Mouse (Mus musculus): ENCODE measurements around the gene Vps29. TPM values are rescaled to one million over a fixed set of nuclear protein-coding genes. Genes with fewer than 3 reads are reported as not detected.
"Not testable (repeated sequence)": the region's sequence is repeated elsewhere in the genome, so short reads cannot be mapped to it uniquely, and the experiment has no call there.

Gene Vps29
- polyA plus RNA-seq, 1 experiment, result 134 TPM

DNA sequence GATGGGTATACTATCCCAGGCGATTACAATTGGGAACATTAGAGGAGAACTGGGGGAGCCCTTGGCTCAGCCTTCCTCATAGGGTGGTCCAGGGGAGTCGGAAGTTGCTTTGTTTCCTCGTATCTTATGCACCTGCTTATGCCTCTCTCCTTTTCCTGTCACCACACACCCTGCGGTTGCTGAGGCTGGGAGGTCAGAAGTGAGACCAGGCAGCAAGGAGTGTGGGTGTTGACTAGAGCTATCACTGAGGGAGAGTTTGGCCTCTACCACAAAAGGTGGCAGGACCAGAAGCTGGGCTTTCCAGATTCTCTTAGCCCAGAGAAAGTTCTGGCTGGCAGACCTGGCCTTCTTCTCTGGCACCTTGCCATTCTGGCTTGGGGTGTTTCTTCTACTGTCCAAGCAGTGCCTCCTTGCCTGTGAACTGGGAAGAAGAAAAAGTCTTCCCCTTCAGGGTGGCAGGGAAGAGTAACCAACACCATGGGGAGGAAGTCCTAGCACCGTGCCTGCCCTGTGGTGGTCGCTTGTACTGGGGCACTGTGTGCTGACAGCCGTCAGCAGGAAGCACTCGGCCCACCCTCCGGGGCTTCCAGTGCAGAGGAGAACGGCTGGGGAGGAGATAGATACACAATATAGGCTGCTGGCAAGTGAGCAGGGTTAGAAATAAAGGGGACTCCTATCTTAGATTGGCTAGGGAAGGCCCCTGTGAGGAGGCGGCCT, 36.7 kb upstream of the Vps29 start:
- H3K4me1 ChIP-seq (ENCODE audit: control insufficient read depth, insufficient read depth, low read length), result peaks cover 40% of the 10 kb centered on the region
- peak overlapping the region; percentile 16 for H3K27ac ChIP-seq (ENCODE audit: insufficient read depth, low read depth, low read length)

DNA sequence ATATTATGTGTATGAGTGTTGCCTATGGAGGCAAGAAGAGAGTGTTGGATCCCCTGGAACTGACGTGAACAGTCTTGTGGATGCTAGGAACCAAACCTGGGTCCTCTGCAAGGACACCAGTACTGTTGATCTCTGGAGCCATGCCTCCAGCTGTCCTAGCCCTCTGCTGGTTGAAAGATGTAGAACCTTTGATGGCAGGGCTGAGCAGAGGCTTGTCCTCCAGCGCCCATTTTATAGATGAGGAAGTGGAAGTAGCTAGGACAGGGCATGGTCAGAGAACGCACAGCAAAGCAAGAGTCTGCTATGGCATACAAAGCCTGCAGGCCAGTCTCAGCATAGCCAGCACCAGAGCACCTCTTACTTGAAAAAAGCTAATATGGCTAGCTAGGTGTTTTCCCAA, 36.1 kb upstream of the Vps29 start:
- TF ChIP-seq CTCF (IDR thresholded peaks at IDR 0.05; ENCODE audit: low read depth, low read length) (peak; percentile 54), POLR2A (IDR thresholded peaks at IDR 0.05; ENCODE audit: borderline replicate concordance, low read depth, low read length) (no peak)
- Histone ChIP-seq H3K4me1 (ENCODE audit: control insufficient read depth, insufficient read depth, low read length) (peaks cover 40% of the 10 kb centered on the region), H3K4me3 (ENCODE audit: insufficient read depth, low read length) (no peak overlapping the region), H3K27ac (ENCODE audit: insufficient read depth, low read depth, low read length) (peak overlapping the region; percentile 39)

More for the DNA sequence above, 36.7 kb upstream of the Vps29 start:
- H3K4me3 ChIP-seq (ENCODE audit: insufficient read depth, low read length), result no peak overlapping the region
- TF ChIP-seq POLR2A (IDR thresholded peaks at IDR 0.05; ENCODE audit: borderline replicate concordance, low read depth, low read length), result no peak
- TF ChIP-seq CTCF (IDR thresholded peaks at IDR 0.05; ENCODE audit: low read depth, low read length), result no peak

DNA sequence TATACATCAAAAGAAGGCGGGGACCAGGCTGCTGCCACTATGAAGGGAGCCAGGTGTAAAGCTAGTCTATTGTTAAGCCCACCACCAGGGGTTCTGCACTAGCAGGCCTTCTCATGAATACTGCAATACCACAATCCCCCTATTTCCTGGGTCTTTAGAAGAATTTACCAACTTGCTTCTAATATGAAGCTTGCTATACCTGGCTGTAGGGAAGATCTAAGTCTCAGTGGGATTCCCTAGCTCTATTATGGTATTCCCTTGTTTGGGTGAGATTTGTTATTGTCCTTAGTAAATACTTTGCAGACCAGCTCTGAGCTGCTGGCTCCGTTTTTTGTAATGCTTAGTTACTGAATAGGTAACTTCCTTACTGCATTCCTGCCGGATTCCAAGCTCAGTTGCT, 35.2 kb upstream of the Vps29 start:
- not testable (repeated sequence) for H3K4me3 ChIP-seq (ENCODE audit: insufficient read depth, low read length); H3K27ac ChIP-seq (ENCODE audit: insufficient read depth, low read depth, low read length)
- peaks cover 40% of the 10 kb centered on the region for H3K4me1 ChIP-seq (ENCODE audit: control insufficient read depth, insufficient read depth, low read length)

DNA sequence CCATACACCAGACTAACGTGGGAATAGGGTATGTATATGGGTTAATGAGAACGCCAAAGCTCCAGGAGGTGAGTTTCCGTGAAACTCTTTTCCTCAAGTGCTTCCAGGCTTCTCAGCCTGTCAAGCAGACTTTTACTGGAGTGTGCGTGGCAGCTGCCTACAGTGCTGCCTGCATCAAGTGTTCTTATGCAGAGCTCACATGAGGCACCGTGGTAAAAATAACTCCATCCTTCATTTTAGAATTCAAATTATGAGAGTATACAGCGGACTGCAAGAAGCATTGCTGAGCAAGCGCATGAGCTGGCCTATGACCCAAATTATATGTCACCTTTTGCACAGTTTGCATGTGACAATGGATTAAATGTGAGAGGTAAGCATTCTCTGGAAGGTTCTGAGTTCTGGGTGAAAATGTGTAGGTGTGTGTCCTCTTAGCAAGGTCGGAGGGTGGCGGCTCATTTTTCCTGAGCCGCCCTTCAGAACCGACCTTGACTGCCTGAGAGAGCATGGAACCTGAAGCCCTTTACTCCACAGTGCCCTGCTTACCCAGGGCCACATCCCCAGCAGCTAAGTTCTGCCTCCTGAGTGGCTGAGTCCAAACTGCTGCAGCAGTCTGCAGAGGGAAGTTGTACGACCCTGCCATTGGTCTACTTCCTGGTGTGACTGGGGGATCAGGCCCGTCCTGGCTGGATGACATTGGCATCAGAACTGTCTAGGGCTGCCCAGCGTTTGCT, 34.5 kb upstream of the Vps29 start:
- no peak overlapping the region for H3K4me3 ChIP-seq (ENCODE audit: insufficient read depth, low read length)
- peaks cover 39% of the 10 kb centered on the region for H3K4me1 ChIP-seq (ENCODE audit: control insufficient read depth, insufficient read depth, low read length)
- H3K27ac ChIP-seq (ENCODE audit: insufficient read depth, low read depth, low read length), result no peak overlapping the region
- TF ChIP-seq POLR2A (IDR thresholded peaks at IDR 0.05; ENCODE audit: borderline replicate concordance, low read depth, low read length), result no peak

DNA sequence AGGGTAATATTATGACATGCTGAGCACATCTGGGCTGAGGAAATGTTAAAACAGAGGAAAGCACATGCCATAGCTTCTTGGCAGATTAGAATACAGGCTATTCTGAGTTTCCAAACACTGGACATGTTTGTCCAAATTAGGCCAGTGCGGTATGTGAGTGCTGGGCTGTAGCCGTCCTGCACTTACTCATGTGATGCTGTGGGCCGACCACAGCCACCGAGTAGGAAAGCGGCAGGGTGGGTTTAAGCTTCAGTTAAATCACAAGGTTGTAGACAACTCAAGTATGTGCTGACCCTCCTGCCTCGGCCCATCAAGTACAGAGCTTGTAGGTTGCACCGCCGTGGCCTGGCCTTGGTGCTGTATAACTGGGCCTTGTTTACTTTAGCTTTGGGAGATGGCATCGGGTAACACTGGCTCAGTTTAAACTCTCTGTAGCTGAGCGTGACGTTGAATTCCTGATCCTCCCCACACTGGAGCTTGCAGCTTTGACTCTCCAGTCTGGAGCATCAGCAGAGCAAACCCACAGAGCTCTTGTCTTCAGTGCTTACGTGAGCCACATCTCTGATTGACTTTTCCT, 33.9 kb upstream of the Vps29 start:
- H3K4me3 ChIP-seq (ENCODE audit: insufficient read depth, low read length), result no peak overlapping the region
- TF ChIP-seq CTCF (IDR thresholded peaks at IDR 0.05; ENCODE audit: low read depth, low read length), result no peak
- TF ChIP-seq POLR2A (IDR thresholded peaks at IDR 0.05; ENCODE audit: borderline replicate concordance, low read depth, low read length), result no peak
- no peak overlapping the region for H3K27ac ChIP-seq (ENCODE audit: insufficient read depth, low read depth, low read length)
- peaks cover 33% of the 10 kb centered on the region for H3K4me1 ChIP-seq (ENCODE audit: control insufficient read depth, insufficient read depth, low read length)

DNA sequence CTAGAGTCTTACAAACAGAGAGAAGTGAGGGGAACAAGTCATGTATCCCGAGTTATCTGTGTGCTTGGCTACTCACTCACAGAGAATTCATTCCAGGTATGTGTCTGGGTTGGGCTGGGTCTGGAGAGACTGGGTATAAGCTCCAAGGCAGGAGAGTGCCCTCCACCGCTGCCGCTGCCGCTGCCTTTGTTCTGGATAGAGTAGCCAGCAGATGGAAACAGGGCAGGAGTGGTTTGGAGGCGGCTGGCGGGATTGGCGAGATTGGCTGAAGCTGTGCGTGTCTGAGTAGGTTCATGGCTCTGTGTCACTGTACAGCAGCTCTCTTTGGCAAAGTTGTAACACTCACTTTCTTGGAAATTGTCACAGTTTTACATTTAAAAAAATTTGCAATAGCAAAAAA, 30.6 kb upstream of the Vps29 start:
- Histone ChIP-seq H3K27ac (ENCODE audit: insufficient read depth, low read depth, low read length) (no peak overlapping the region), H3K4me1 (ENCODE audit: control insufficient read depth, insufficient read depth, low read length) (peaks cover 7% of the 10 kb centered on the region), H3K4me3 (ENCODE audit: insufficient read depth, low read length) (no peak overlapping the region)
- TF ChIP-seq POLR2A (IDR thresholded peaks at IDR 0.05; ENCODE audit: borderline replicate concordance, low read depth, low read length) (no peak), CTCF (IDR thresholded peaks at IDR 0.05; ENCODE audit: low read depth, low read length) (no peak)

DNA sequence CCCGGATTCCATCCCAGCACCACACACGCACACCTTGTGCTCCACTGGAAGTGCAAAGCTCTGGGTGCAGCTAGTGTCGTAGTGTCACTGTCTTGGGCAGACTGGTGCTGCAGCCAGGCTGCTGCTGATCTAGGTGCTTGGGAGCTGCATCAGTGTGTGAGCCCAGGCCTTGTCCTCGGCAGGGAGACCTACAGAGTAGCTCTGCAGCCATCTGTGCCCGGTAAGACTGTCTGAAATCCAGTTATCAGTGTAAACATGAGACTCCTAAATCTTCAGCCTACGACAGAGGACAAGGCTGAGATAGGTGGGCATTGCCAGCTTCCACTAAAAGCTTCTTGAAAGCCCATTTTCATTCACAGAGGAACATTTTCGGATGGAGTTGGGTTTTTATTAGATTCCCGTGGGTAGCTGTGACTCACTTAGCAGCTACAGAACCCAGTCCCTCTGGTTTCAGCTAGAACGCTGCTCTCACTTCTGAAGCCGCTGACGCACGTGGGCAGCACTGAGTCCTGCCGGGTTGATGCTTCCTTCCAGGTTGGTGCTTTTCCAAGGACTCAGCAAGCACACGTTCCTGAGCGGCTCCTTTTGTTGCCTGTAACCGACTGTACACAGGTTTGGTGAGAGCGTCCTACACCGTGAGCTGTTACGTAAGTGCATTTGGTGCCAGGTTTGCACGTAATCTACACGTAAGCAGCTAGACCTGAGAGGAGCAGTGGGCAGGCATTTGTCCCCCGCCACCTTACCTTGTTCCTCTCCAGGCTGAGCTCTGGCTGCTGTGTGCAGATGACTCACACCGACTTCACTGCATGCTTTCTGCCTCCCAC, 29.3 kb upstream of the Vps29 start:
- TF ChIP-seq CTCF (IDR thresholded peaks at IDR 0.05; ENCODE audit: low read depth, low read length), result no peak
- no peak for TF ChIP-seq POLR2A (IDR thresholded peaks at IDR 0.05; ENCODE audit: borderline replicate concordance, low read depth, low read length)
- peaks cover under 1% of the 10 kb centered on the region; the same call in 1 of the 2 replicates for H3K4me1 ChIP-seq (ENCODE audit: control insufficient read depth, insufficient read depth, low read length)
- no peak overlapping the region for H3K27ac ChIP-seq (ENCODE audit: insufficient read depth, low read depth, low read length)
- no peak overlapping the region for H3K4me3 ChIP-seq (ENCODE audit: insufficient read depth, low read length)

DNA sequence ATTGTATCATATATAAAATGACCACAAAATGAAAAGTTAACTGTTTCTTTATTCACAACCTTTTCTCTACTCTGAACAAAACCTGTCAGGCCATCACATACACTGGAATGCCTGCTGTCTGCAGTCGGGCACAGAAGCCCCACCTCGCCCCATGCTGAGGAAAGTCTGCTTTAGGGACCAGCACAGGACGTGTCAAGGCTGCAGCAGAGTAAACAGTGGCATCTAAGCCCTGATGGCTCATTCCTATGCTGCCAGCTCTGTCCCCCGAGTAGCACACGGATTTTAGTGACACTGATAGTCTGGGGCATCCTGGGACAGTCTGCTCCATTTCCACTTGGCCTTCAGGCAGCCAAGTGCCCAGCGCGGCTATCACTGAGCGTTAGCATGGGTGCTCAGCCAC, 28.7 kb upstream of the Vps29 start:
- Histone ChIP-seq H3K27ac (ENCODE audit: insufficient read depth, low read depth, low read length) (no peak overlapping the region), H3K4me3 (ENCODE audit: insufficient read depth, low read length) (no peak overlapping the region), H3K4me1 (ENCODE audit: control insufficient read depth, insufficient read depth, low read length) (no peaks in the 10 kb centered on the region; the same call in 1 of the 2 replicates)
- TF ChIP-seq POLR2A (IDR thresholded peaks at IDR 0.05; ENCODE audit: borderline replicate concordance, low read depth, low read length) (no peak), CTCF (IDR thresholded peaks at IDR 0.05; ENCODE audit: low read depth, low read length) (no peak)

DNA sequence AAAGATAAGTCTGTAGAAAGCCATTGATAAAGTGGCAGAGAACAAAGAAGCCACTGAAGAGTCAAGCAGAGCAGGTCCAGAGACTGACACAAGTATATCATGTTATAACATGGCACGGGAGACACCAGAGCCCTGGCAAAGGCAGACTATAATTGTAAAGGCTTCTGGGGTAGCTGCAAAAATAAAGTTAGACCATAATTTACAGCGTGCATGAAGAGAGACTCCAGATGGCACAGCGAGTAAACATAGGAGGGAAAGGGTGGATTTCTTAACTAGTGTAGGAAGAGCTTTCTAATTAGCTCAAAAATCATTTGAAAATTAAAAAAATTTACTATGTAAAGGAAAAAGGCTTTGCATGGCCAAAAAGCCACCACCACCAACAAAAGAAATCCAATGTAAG, 26.9 kb upstream of the Vps29 start:
- H3K27ac ChIP-seq (ENCODE audit: insufficient read depth, low read depth, low read length), result no peak overlapping the region
- TF ChIP-seq POLR2A (IDR thresholded peaks at IDR 0.05; ENCODE audit: borderline replicate concordance, low read depth, low read length) (no peak), CTCF (IDR thresholded peaks at IDR 0.05; ENCODE audit: low read depth, low read length) (no peak)
- no peaks in the 10 kb centered on the region; the same call in 1 of the 2 replicates for H3K4me1 ChIP-seq (ENCODE audit: control insufficient read depth, insufficient read depth, low read length)

More for the DNA sequence above, 26.9 kb upstream of the Vps29 start:
- H3K4me3 ChIP-seq (ENCODE audit: insufficient read depth, low read length), result no peak overlapping the region
